Comparison of ENCODE assay signal across 22 mouse cellular contexts in the genomic region with DNA sequence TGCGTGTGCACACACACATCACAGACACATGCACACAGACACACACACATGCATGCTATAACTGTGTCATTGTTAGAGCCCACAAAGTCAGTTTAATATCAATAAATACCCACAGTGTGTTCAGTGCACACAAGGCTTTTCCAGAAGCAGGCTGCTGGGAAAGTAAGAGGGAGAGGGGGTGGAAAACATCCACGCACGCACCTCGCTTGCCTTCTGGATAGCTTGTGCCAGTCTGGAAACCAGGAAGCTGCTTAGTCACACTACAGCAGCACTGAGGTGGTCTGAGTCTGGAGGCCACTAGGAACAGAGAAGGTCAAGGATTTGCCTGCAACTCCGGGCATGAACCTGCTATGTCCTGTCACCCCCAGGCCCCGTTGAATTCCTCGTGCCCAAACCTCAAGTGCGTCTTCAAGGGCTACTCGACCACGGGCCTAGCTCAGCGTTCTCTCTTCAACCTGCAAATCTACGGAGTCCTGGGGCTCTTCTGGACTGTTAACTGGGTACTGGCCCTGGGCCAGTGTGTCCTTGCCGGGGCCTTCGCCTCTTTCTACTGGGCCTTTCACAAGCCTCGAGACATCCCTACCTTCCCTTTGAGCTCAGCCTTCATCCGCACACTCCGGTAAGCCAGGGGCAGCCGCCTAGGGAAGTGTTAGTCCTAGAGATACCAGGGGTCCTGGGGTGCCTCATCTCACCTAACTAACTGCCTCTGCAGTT. TPM values are rescaled to one million over a fixed set of nuclear protein-coding genes. Genes with fewer than 3 reads are reported as not detected.
DNase-seq lines count a peak whose midpoint lies in the region; ATAC-seq lines count a peak whose summit lies in the region.
"Had no signal": no experiment of that assay in that cellular context is flagged by ENCODE, and none has a peak within 500 bp of the region (broad histone marks: within the 10 kb centered on the region; RNA-seq: fewer than 3 reads in every experiment).

No protein-coding gene starts in this region.

- no peak for ATAC-seq in hindbrain, embryonic 16.5 days
- ATAC-seq: activated CD4-positive, CD25-positive, alpha-beta regulatory T cell, adult 4 months; hindbrain, postnatal 0 days; Patski had no signal

- DNase-seq in adrenal gland, postnatal 14 days = peak; percentile 73
- no peak for DNase-seq in adrenal gland, adult 18-20 months (ENCODE audit: low spot score in 2 of 2)
- peak; percentile 31 to 38 for DNase-seq in left cerebral cortex, postnatal 14 days (ENCODE audit: low spot score in 2 of 2)
- no peak for DNase-seq in left cerebral cortex, adult 11 months (ENCODE audit: low spot score)
- DNase-seq in right cerebral cortex, postnatal 25 days = peak; percentile 36
- DNase-seq in right cerebral cortex, postnatal 4 days = no peak
- DNase-seq in telencephalon, adult 2 months (ENCODE audit: low read depth, low spot score) = peak; percentile 35
- DNase-seq: cerebellum, adult 8-10 months; gastrocnemius, postnatal 36 days; heart, postnatal 36 days; kidney, adult 11 months; kidney, postnatal 10 days; spleen, adult 18-20 months had no signal

- no peak overlapping the region for H3K9ac ChIP-seq in hindbrain, embryonic 16.5 days (ENCODE audit: low read depth, low read length)
- H3K9ac ChIP-seq: stomach, embryonic 15.5 days had no signal

- H3K36me3 ChIP-seq in hindbrain, embryonic 16.5 days (ENCODE audit: control insufficient read depth, insufficient read depth, low read length) = no peaks in the 10 kb centered on the region
- H3K36me3 ChIP-seq: midbrain, embryonic 10.5 days; stomach, embryonic 15.5 days had no signal

- no peak overlapping the region for H3K4me2 ChIP-seq in hindbrain, embryonic 16.5 days (ENCODE audit: low read length)
- H3K4me2 ChIP-seq: heart, embryonic 11.5 days; stomach, embryonic 15.5 days had no signal

- no peaks in the 10 kb centered on the region for H3K9me3 ChIP-seq in hindbrain, embryonic 16.5 days (ENCODE audit: control insufficient read depth, low read length)
- H3K9me3 ChIP-seq: midbrain, embryonic 10.5 days; stomach, embryonic 15.5 days had no signal

- no peak overlapping the region for H3K4me3 ChIP-seq in hindbrain, embryonic 16.5 days (ENCODE audit: low read length)
- H3K4me3 ChIP-seq: midbrain, embryonic 10.5 days; stomach, embryonic 15.5 days had no signal

- intact Hi-C loops in left cerebral cortex, postnatal 14 days (cut with DNase I) = no loop called here

- H3K27me3 ChIP-seq in hindbrain, embryonic 16.5 days (replicated peaks; ENCODE audit: control insufficient read depth, insufficient read depth, low read length) = no peaks in the 10 kb centered on the region
- H3K27me3 ChIP-seq: Patski; stomach, embryonic 15.5 days had no signal

- no peak overlapping the region for H3K27ac ChIP-seq in hindbrain, embryonic 16.5 days (ENCODE audit: low read depth, low read length)
- H3K27ac ChIP-seq: hindbrain, postnatal 0 days; midbrain, embryonic 10.5 days; stomach, embryonic 15.5 days had no signal

- WGBS in hindbrain, embryonic 16.5 days = 87% methylated on average over 18 of the region's 18 CpGs

- peaks cover 6% of the 10 kb centered on the region for H3K4me1 ChIP-seq in hindbrain, embryonic 16.5 days (ENCODE audit: control insufficient read depth, insufficient read depth, low read depth, low read length)

RNA-seq across cellular contexts. Expression of a gene that starts 3.6 kb away (rescaled TPM):
- 19.3 and 25.2 TPM in 2 replicates for total RNA-seq in adrenal gland, postnatal 14 days (2021)
- total RNA-seq in adrenal gland, adult 18-20 months (2021) = 10 to 100 TPM; 22.5 to 24.3 TPM
- 10 to 100 TPM; 32.1 to 32.8 TPM for total RNA-seq in left cerebral cortex, postnatal 14 days (2021)
- 41.7 and 42.1 TPM in 2 replicates for polyA plus RNA-seq in hindbrain, embryonic 16.5 days (2015; fragmentation: Nextera tagmentation; extraction: Ambion mirVana)

RNA-seq across cellular contexts. Expression of a gene that starts 13.2 kb away (rescaled TPM):
- 1.5 and 1.7 TPM in 2 replicates for total RNA-seq in adrenal gland, postnatal 14 days (2021)
- under 1 TPM; 0.30 to 0.51 TPM for total RNA-seq in adrenal gland, adult 18-20 months (2021)
- under 1 TPM; 0.38 to 0.40 TPM for total RNA-seq in left cerebral cortex, postnatal 14 days (2021)
- polyA plus RNA-seq in hindbrain, embryonic 16.5 days (2015; fragmentation: Nextera tagmentation; extraction: Ambion mirVana) = 0.21 TPM in 1 of 2 replicates, not detected in the other
- total RNA-seq: common myeloid progenitor, adult 5-6 weeks; heart, postnatal 36 days; hindbrain, postnatal 0 days had no signal
- polyA plus RNA-seq: activated CD4-positive, CD25-positive, alpha-beta regulatory T cell, adult 4 months; midbrain, embryonic 10.5 days; neural tube, embryonic 14.5 days had no signal

RNA-seq across cellular contexts. Expression of a gene that starts 29.2 kb away (rescaled TPM):
- 112 and 134 TPM in 2 replicates for total RNA-seq in adrenal gland, postnatal 14 days (2021)
- 100 to 1,000 TPM; 101 to 144 TPM for total RNA-seq in adrenal gland, adult 18-20 months (2021)
- 100 to 1,000 TPM; 166 to 171 TPM for total RNA-seq in left cerebral cortex, postnatal 14 days (2021)
- 81.9 and 95.3 TPM in 2 replicates for polyA plus RNA-seq in hindbrain, embryonic 16.5 days (2015; fragmentation: Nextera tagmentation; extraction: Ambion mirVana)

RNA-seq across cellular contexts. Expression of a gene that starts 29.4 kb away (rescaled TPM):
- 43.2 and 54.5 TPM in 2 replicates for total RNA-seq in adrenal gland, postnatal 14 days (2021)
- total RNA-seq in adrenal gland, adult 18-20 months (2021) = 10 to 100 TPM; 88.3 to 89.2 TPM
- 1 to 10 TPM; 2.5 to 2.9 TPM for total RNA-seq in left cerebral cortex, postnatal 14 days (2021)
- 1.8 and 2.8 TPM in 2 replicates for polyA plus RNA-seq in hindbrain, embryonic 16.5 days (2015; fragmentation: Nextera tagmentation; extraction: Ambion mirVana)

RNA-seq across cellular contexts. Expression of a gene that starts 31.6 kb away (rescaled TPM):
- total RNA-seq in adrenal gland, postnatal 14 days (2021) = 29.6 and 90.6 TPM in 2 replicates
- total RNA-seq in adrenal gland, adult 18-20 months (2021) = 100 to 1,000 TPM; 635 to 643 TPM
- total RNA-seq in left cerebral cortex, postnatal 14 days (2021) = 1 to 10 TPM; 3.3 to 3.5 TPM
- polyA plus RNA-seq in hindbrain, embryonic 16.5 days (2015; fragmentation: Nextera tagmentation; extraction: Ambion mirVana) = 0.45 and 0.74 TPM in 2 replicates

Comparison
In these comparisons a context has a peak if more than half of its experiments do, and no peak if none do; other contexts are left out.
1. DNase-seq: peak in adrenal gland, postnatal 14 days (single experiment), left cerebral cortex, postnatal 14 days (2 of 2), right cerebral cortex, postnatal 25 days (single experiment) and telencephalon, adult 2 months (single experiment); none in adrenal gland, adult 18-20 months (0 of 2), left cerebral cortex, adult 11 months (single experiment) and right cerebral cortex, postnatal 4 days (single experiment).